ENCODE assay signal across 8 mouse cellular contexts in the genomic region with DNA sequence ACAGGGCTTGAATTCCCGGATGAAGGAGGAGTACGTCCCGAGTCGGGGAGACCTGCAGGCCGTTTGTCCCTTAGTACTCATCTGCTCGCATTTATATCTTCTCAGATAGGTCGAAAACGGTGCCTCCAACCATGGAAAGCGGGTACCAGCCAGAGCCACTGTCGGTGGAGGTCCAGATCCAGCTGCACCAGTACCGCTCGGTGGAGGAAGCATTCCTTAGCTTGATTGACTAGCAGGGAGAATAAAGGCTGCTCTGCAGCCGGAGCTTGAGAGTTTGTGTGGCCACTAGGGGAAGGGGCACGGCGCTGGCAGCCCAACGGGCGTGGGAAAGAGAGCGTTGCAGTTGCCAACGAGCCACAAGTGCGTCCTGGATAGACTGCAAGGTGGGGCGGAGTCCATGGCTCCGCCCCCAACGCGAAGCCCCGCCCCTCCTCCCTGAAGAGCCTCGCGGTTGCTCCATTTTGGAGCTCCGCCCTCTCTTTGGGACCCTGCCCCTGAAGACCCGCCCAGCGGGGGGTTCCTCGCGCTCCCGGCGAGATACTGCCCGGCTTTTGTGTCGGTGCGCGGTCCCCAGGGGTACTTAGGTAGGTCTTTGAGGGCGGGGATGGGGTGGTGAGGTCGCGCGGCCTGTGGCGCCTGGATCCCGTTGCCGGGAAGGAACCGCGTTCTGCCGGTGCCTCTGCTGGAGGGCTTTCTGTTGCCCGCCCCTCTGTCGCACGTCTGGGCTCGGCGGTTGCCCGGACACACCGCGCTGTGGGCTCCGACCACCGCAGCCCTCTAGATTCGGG. TPM values are rescaled to one million over a fixed set of nuclear protein-coding genes. Genes with fewer than 3 reads are reported as not detected.
DNase-seq lines count a peak whose midpoint lies in the region; ATAC-seq and TF ChIP-seq lines count a peak whose summit lies in the region.

No protein-coding gene starts in this region.

- no peaks in the 10 kb centered on the region for H3K36me3 ChIP-seq in C2C12 (ENCODE audit: control insufficient read depth, insufficient read depth)
- H3K36me3 ChIP-seq in embryonic facial prominence, embryonic 14.5 days (ENCODE audit: control insufficient read depth, insufficient read depth, low read length) = peaks cover 14% of the 10 kb centered on the region
- no peaks in the 10 kb centered on the region for H3K36me3 ChIP-seq in liver, adult 2 months (ENCODE audit: control insufficient read depth, insufficient read depth, low read length)
- no peaks in the 10 kb centered on the region; the same call in 1 of the 2 replicates for H3K36me3 ChIP-seq in stomach, embryonic 14.5 days (ENCODE audit: control insufficient read depth, insufficient read depth, low read length)

- no peaks in the 10 kb centered on the region for H3K79me3 ChIP-seq in C2C12 (ENCODE audit: low read depth)

- no peak overlapping the region; the same call in 1 of the 2 replicates for H3K27ac ChIP-seq in bone marrow, adult 2 months (ENCODE audit: control insufficient read depth, insufficient read depth, low read depth, low read length, poor library complexity)
- H3K27ac ChIP-seq in embryonic facial prominence, embryonic 14.5 days (replicated peaks; ENCODE audit: low read depth, low read length) = no peak overlapping the region
- no peak overlapping the region for H3K27ac ChIP-seq in liver, adult 2 months (replicated peaks; ENCODE audit: insufficient read depth, low read depth, low read length)
- H3K27ac ChIP-seq in stomach, embryonic 14.5 days (ENCODE audit: low read length) = no peak overlapping the region

- peak overlapping the region; percentile 19 for H3ac ChIP-seq in C2C12 (ENCODE audit: control insufficient read depth, insufficient read length, low read depth)

- no peaks in the 10 kb centered on the region for H3K79me2 ChIP-seq in C2C12 (ENCODE audit: control insufficient read depth, insufficient read depth)
- H3K79me2 ChIP-seq in liver, adult 2 months (ENCODE audit: control insufficient read depth, insufficient read depth, low read length) = no peaks in the 10 kb centered on the region

- 2% methylated on average over 59 of the region's 59 CpGs for whole genome bisulfite sequencing in bone marrow, adult 2 months
- WGBS in embryonic facial prominence, embryonic 14.5 days = 1% methylated on average over 25 of the region's 59 CpGs
- WGBS in liver, adult 2 months = 3% methylated on average over 59 of the region's 59 CpGs
- WGBS in stomach, embryonic 14.5 days = under 1% methylated on average over 58 of the region's 59 CpGs

- H3K27me3 ChIP-seq in C2C12 (ENCODE audit: control insufficient read depth, insufficient read depth, insufficient read length) = peaks cover 12% of the 10 kb centered on the region
- H3K27me3 ChIP-seq in embryonic facial prominence, embryonic 14.5 days (replicated peaks; ENCODE audit: control insufficient read depth, insufficient read depth, low read length) = peaks cover 17% of the 10 kb centered on the region; the same call in 1 of the 2 replicates
- peaks cover 8% of the 10 kb centered on the region; the same call in 1 of the 2 replicates for H3K27me3 ChIP-seq in liver, adult 2 months (ENCODE audit: control insufficient read depth, insufficient read depth, low read length)
- H3K27me3 ChIP-seq in stomach, embryonic 14.5 days (ENCODE audit: control insufficient read depth, insufficient read depth, low read length) = 0 out of 2 replicates have a peak, but pooled peaks cover 3% of the 10 kb centered on the region

- H3K9me3 ChIP-seq in embryonic facial prominence, embryonic 14.5 days (ENCODE audit: control insufficient read depth, low read length) = no peaks in the 10 kb centered on the region
- no peaks in the 10 kb centered on the region for H3K9me3 ChIP-seq in stomach, embryonic 14.5 days (ENCODE audit: control insufficient read depth, low read depth, low read length)

- peak; percentile 91 for ATAC-seq in embryonic facial prominence, embryonic 14.5 days (ENCODE audit: low read depth)
- peak; percentile 92 for ATAC-seq in stomach, embryonic 14.5 days (ENCODE audit: insufficient number of reproducible peaks, insufficient read depth, low FRiP score, low read depth)

- peak overlapping the region; percentile 90 for H3K4me2 ChIP-seq in embryonic facial prominence, embryonic 14.5 days (ENCODE audit: low read depth, low read length)
- H3K4me2 ChIP-seq in stomach, embryonic 14.5 days (replicated peaks; ENCODE audit: low read depth, low read length) = peak overlapping the region; percentile 84

- H3K4me3 ChIP-seq in C2C12 (ENCODE audit: insufficient read depth, poor library complexity, severe bottlenecking) = peak overlapping the region; percentile 11
- H3K4me3 ChIP-seq in bone marrow, adult 2 months (replicated peaks; ENCODE audit: control insufficient read depth, low read depth, low read length) = peak overlapping the region; percentile 25
- H3K4me3 ChIP-seq in embryonic facial prominence, embryonic 14.5 days (ENCODE audit: low read depth, low read length) = peak overlapping the region; percentile 69
- H3K4me3 ChIP-seq in liver, adult 2 months (ENCODE audit: insufficient read depth, low read depth, low read length) = peak overlapping the region; percentile 50; the same call in 1 of the 2 replicates
- H3K4me3 ChIP-seq in stomach, embryonic 14.5 days (ENCODE audit: low read depth, low read length) = peak overlapping the region; percentile 51

- no peak for TF ChIP-seq CTCF in C2C12 (IDR thresholded peaks at IDR 0.05; ENCODE audit: control insufficient read depth, insufficient read depth, insufficient read length)
- no peak for TF ChIP-seq CTCF in bone marrow, adult 2 months (IDR thresholded peaks at IDR 0.05; ENCODE audit: control insufficient read depth, insufficient read depth, low read length)
- no peak for TF ChIP-seq CTCF in liver, adult 2 months (IDR thresholded peaks at IDR 0.05; ENCODE audit: low read depth, low read length)

- H3K4me1 ChIP-seq in bone marrow, adult 2 months (ENCODE audit: control insufficient read depth, insufficient read depth, low read length) = peaks cover 3% of the 10 kb centered on the region
- H3K4me1 ChIP-seq in embryonic facial prominence, embryonic 14.5 days (ENCODE audit: control insufficient read depth, insufficient read depth, low read length) = peaks cover 6% of the 10 kb centered on the region; the same call in 1 of the 2 replicates
- peaks cover 3% of the 10 kb centered on the region; the same call in 1 of the 2 replicates for H3K4me1 ChIP-seq in liver, adult 2 months (ENCODE audit: control insufficient read depth, insufficient read depth, low read length)
- no peaks in the 10 kb centered on the region for H3K4me1 ChIP-seq in stomach, embryonic 14.5 days (ENCODE audit: control insufficient read depth, insufficient read depth, low read length)

- TF ChIP-seq POLR2A in bone marrow, adult 2 months (IDR thresholded peaks at IDR 0.05; ENCODE audit: borderline replicate concordance, control insufficient read depth, low read depth, low read length) = no peak
- no peak for TF ChIP-seq POLR2A in liver, adult 2 months (IDR thresholded peaks at IDR 0.05; ENCODE audit: extremely low read depth, insufficient read depth, low read length)

- peak overlapping the region; percentile 63 for H3K9ac ChIP-seq in embryonic facial prominence, embryonic 14.5 days (ENCODE audit: low read depth, low read length)
- no peak overlapping the region for H3K9ac ChIP-seq in liver, adult 2 months (ENCODE audit: low read depth, low read length)
- H3K9ac ChIP-seq in stomach, embryonic 14.5 days (replicated peaks; ENCODE audit: low read depth, low read length) = peak overlapping the region; percentile 14; the same call in 1 of the 2 replicates

- DNase-seq in embryonic facial prominence, embryonic 14.5 days (ENCODE audit: low spot score) = peak; percentile 95
- peak; percentile 61 to 74 for DNase-seq in heart, adult 9 months (ENCODE audit: low spot score in 2 of 2)
- peak; percentile 73 for DNase-seq in kidney, adult 9 months
- peak; percentile 29 for DNase-seq in liver, adult 2 months (ENCODE audit: extremely low read depth, low read depth, low spot score)
- DNase-seq in natural killer cell, adult 2 months (ENCODE audit: low spot score in 2 of 2) = peak; percentile 30 to 61

RNA-seq across cellular contexts. Expression of a gene that starts 2.1 kb away (rescaled TPM):
- 0.33 TPM for polyA plus RNA-seq in C2C12 (2012; fragmentation: generic; extraction: Trizol)
- not detected in 2 replicates for polyA plus RNA-seq in bone marrow, adult 2 months (2011; ENCODE audit: insufficient read depth, insufficient read length, low replicate concordance, missing spikeins)
- polyA plus RNA-seq in embryonic facial prominence, embryonic 14.5 days (2014; fragmentation: Nextera tagmentation; extraction: Ambion mirVana) = 0.45 and 0.86 TPM in 2 replicates
- not detected in 2 replicates for total RNA-seq in liver, adult 2 months (2014; rRNA removed)
- polyA plus RNA-seq in liver, adult 2 months (2012; rRNA removed) = not detected in 2 replicates
- 0.25 TPM in 1 of 2 replicates, not detected in the other for polyA plus RNA-seq in stomach, embryonic 14.5 days (2014; fragmentation: Nextera tagmentation; extraction: Ambion mirVana)

RNA-seq across cellular contexts. Expression of a gene that starts 15.8 kb away (rescaled TPM):
- 40.6 TPM for polyA plus RNA-seq in C2C12 (2012; fragmentation: generic; extraction: Trizol)
- 26.6 and 36.7 TPM in 2 replicates for polyA plus RNA-seq in bone marrow, adult 2 months (2011; ENCODE audit: insufficient read depth, insufficient read length, low replicate concordance, missing spikeins)
- polyA plus RNA-seq in embryonic facial prominence, embryonic 14.5 days (2014; fragmentation: Nextera tagmentation; extraction: Ambion mirVana) = 106 and 118 TPM in 2 replicates
- total RNA-seq in liver, adult 2 months (2014; rRNA removed) = 28.1 and 32.8 TPM in 2 replicates
- polyA plus RNA-seq in liver, adult 2 months (2012; rRNA removed) = 25.9 and 31.4 TPM in 2 replicates
- polyA plus RNA-seq in stomach, embryonic 14.5 days (2014; fragmentation: Nextera tagmentation; extraction: Ambion mirVana) = 109 and 113 TPM in 2 replicates

RNA-seq across cellular contexts. Expression of a gene that starts 17.2 kb away (rescaled TPM):
- polyA plus RNA-seq in C2C12 (2012; fragmentation: generic; extraction: Trizol) = not detected
- 1.3 TPM in 1 of 2 replicates, not detected in the other for polyA plus RNA-seq in bone marrow, adult 2 months (2011; ENCODE audit: insufficient read depth, insufficient read length, low replicate concordance, missing spikeins)
- polyA plus RNA-seq in embryonic facial prominence, embryonic 14.5 days (2014; fragmentation: Nextera tagmentation; extraction: Ambion mirVana) = 4.5 and 6.0 TPM in 2 replicates
- total RNA-seq in liver, adult 2 months (2014; rRNA removed) = 0.07 TPM in 1 of 2 replicates, not detected in the other
- polyA plus RNA-seq in liver, adult 2 months (2012; rRNA removed) = 0.54 and 0.76 TPM in 2 replicates
- 7.0 and 8.7 TPM in 2 replicates for polyA plus RNA-seq in stomach, embryonic 14.5 days (2014; fragmentation: Nextera tagmentation; extraction: Ambion mirVana)

RNA-seq across cellular contexts. Expression of a gene that starts 18.8 kb away (rescaled TPM):
- polyA plus RNA-seq in C2C12 (2012; fragmentation: generic; extraction: Trizol) = not detected
- 1.8 TPM in 1 of 2 replicates, not detected in the other for polyA plus RNA-seq in bone marrow, adult 2 months (2011; ENCODE audit: insufficient read depth, insufficient read length, low replicate concordance, missing spikeins)
- not detected in 2 replicates for polyA plus RNA-seq in embryonic facial prominence, embryonic 14.5 days (2014; fragmentation: Nextera tagmentation; extraction: Ambion mirVana)
- total RNA-seq in liver, adult 2 months (2014; rRNA removed) = not detected in 2 replicates
- polyA plus RNA-seq in liver, adult 2 months (2012; rRNA removed) = not detected in 2 replicates
- polyA plus RNA-seq in stomach, embryonic 14.5 days (2014; fragmentation: Nextera tagmentation; extraction: Ambion mirVana) = not detected in 2 replicates

RNA-seq across cellular contexts. Expression of a gene that starts 19.0 kb away (rescaled TPM):
- polyA plus RNA-seq in C2C12 (2012; fragmentation: generic; extraction: Trizol) = not detected
- not detected in 2 replicates for polyA plus RNA-seq in bone marrow, adult 2 months (2011; ENCODE audit: insufficient read depth, insufficient read length, low replicate concordance, missing spikeins)
- polyA plus RNA-seq in embryonic facial prominence, embryonic 14.5 days (2014; fragmentation: Nextera tagmentation; extraction: Ambion mirVana) = 0.20 and 0.61 TPM in 2 replicates
- not detected in 2 replicates for total RNA-seq in liver, adult 2 months (2014; rRNA removed)
- polyA plus RNA-seq in liver, adult 2 months (2012; rRNA removed) = not detected in 2 replicates
- not detected in 2 replicates for polyA plus RNA-seq in stomach, embryonic 14.5 days (2014; fragmentation: Nextera tagmentation; extraction: Ambion mirVana)

Comparison
In these comparisons a context has a peak if more than half of its experiments do, and no peak if none do; other contexts are left out.
1. H3K4me3 ChIP-seq: peak in every context shown above with its lines; median percentile 69 in embryonic facial prominence, embryonic 14.5 days; 51 in stomach, embryonic 14.5 days; 50 in liver, adult 2 months; 25 in bone marrow, adult 2 months; 11 in C2C12.
2. DNase-seq: peak in every context shown above with its lines; median percentile 95 in embryonic facial prominence, embryonic 14.5 days; 73 in kidney, adult 9 months; 68 in heart, adult 9 months; 46 in natural killer cell, adult 2 months; 29 in liver, adult 2 months.